Mouse (Mus musculus) thymus, postnatal 14 days (tissue): Measurements from ENCODE around the gene Mmp24.
A peak's percentile ranks its signal among the peaks of the same experiment; 100 is the strongest.
"Not testable (repeated sequence)": the region's sequence is repeated elsewhere in the genome, so short reads cannot be mapped to it uniquely, and the experiment has no call there.

ENCODE experiments used
- DNase-seq: peaks from one replicate; pipeline ENCODE4 v3.0.0; 2021

The Mmp24 gene

GRCm38 (mm10) chr2:155774927-155775684 is at the start of gene Mmp24:
Gene Mmp24, plus strand, starts transcription at chr2:155775342.
- DNase-seq = no peak

DNA sequence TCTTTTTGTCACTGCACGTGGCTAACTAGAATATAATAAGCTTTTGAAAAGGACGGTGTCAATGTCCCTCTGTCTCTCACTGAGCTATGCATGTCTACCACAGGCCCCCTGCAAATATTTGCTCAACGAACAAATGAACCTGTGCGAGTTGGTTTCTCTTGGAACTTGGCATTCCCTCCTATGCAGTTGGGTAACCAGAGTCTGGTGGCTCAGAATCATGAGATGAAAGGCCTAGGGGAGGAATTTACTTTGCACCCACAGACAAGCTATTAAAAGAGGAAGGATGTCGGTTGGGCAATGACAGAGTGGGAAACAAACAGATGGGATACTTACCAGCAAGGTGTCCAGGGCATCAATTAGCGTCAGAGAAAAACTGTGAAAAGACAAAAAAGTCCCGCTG is 48.8 kb upstream of the Mmp24 start:
- DNase-seq = no peak

GRCm38 (mm10) chr2:155727764-155728395 is 47.3 kb upstream of the Mmp24 start:
- DNase-seq = no peak

DNA sequence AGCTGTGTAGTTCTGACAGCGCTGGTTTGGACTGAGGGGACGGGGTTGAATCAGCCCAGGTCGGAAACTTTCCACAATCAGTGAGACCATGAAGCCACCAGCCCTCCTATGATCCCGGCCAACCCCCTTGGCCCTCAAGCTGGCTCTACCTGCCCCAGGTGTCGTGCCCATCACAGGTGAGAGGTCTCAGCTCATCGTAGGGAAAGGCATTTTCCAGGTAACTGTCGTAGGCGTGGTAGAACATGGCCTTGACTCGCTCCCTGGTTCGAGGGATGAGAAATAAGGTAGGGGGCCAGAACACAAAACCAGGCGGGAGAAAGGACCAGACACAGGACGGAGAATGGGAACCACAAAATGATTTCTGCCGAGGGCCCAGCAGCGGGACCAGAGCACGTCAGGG is 46.4 kb upstream of the Mmp24 start:
- peak; percentile 23 for DNase-seq

GRCm38 (mm10) chr2:155729158-155729645 is 45.9 kb upstream of the Mmp24 start, which contains the start of gene Edem2:
Gene Edem2, minus strand, starts transcription at chr2:155729475.
- peak; percentile 95 for DNase-seq

- DNase-seq = no peak
Measured at GRCm38 (mm10) chr2:155735080-155735479, 40.1 kb upstream of the Mmp24 start.

DNA sequence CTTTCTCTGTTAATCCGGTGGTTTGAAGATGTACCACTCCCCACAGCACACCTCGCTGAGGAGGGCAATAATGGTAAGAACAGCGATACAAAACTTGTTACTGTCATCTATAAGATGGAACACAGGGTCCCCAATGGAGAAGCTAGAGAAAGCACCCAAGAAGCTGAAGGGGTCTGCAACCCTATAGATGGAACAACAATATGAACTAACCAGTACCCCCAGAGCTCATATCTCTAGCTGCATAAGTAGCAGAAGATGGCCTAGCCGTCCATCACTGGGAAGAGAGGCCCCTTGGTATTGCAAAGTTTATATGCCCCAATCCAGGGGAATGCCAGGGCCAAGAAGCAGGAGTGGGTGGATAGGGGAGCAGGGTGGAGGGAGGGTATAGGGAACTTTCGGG is 39.4 kb upstream of the Mmp24 start, which contains the start of gene Gm17581:
Gene Gm17581 (minus strand): TSS at position 101 of the 400 bp plus-strand sequence.
- not testable (repeated sequence) for DNase-seq

- DNase-seq = no peak
Measured at GRCm38 (mm10) chr2:155736936-155737335, 38.2 kb upstream of the Mmp24 start.

DNA sequence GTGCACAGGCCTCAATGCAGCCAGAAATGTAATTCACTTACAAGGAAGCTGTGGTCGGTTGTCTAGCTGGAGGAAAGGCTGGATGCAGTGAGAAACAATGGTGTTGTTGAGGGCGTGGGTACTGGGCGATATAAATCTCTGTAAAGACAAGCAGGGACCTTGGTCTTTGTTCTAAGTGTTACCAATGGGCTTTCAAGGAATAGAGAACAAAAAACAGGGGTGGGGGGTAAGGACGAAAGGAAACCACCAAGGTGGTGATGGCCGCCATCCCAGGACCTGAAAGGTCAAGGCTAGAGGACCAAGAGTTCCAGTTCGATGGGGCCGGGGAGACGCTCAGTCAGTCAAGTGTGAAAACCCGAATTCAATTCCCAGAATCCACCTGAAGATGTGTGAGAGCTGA is 37.3 kb upstream of the Mmp24 start:
- no peak for DNase-seq

DNA sequence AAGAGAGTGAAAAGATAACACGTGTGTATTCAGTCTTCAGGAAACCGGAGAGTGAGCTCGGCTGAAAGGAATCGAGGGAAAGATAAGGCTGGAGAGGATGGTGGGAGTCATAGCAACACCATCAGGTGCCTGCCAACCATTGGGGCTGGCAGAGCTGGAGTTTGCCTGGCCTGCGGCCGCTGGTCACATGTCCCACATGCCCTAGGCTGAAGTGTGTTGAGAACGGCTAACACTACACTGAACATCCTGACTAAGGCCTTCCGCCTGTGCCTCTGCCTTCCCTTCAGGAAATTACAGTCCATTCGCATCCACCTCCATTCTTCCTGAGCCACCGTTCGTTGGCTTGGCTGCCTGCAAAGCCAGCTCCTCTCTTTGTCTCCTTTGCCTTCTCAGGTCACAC is 32.9 kb upstream of the Mmp24 start:
- no peak for DNase-seq

DNA sequence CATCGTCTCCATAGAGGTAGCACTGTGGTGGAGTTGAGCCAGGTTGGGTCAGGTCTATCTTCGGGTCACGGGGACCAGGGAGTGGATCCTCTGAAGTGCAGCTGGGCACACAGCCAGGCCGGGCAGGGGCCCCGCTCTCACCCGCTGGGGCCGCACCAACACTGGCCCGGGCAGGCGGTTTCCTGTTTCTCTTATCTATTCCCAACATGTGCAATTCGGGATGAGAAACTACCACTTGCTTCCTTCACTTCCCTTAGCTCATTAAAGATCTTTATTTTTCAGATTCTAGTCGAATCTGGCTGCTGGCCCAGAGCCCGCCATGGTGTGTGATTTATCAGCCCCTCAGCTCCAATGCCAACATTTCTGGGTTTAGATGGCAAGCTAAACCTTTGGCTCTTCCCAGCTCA is 32.2 kb upstream of the Mmp24 start:
- no peak for DNase-seq

DNA sequence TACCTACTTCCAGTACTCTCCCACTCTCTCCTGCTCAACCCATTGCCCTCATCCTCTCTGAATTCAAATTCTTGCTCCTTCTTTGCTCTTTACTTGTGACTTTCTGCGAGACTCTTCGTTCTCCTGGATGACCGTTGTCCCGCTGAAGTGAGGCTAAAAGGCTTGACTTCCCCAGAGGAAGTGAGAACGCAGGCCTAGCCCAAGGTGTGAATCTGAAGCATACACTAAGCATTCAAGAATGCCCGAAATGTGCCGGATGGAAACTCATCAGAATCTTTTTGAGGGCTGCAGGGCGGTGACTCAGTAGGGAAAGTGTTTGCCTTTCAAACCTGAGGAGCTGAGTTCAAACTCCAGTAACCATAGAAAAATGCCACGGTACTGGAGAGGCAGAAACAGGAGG is 31.8 kb upstream of the Mmp24 start:
- DNase-seq = no peak

DNA sequence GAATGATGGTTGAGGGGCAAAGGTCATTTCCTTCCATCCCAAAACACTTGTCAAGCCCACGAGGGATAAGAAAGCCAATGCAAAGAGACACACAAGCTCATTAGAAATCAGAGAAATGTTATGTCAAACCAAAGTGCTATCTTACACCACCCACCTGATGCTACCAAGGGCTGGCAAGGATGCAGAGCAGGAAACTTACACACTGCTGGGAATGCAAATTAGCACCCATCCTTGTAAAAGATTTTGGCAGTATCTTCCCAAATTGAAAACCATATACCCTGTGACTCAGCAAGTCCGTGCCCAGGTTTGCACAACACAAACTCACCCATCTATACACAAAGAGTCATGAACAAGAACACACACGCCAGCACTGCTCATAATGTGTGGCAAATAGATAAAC is 29.7 kb upstream of the Mmp24 start:
- DNase-seq = no peak

- no peak for DNase-seq
Measured at GRCm38 (mm10) chr2:155749394-155749793, 25.7 kb upstream of the Mmp24 start.

DNA sequence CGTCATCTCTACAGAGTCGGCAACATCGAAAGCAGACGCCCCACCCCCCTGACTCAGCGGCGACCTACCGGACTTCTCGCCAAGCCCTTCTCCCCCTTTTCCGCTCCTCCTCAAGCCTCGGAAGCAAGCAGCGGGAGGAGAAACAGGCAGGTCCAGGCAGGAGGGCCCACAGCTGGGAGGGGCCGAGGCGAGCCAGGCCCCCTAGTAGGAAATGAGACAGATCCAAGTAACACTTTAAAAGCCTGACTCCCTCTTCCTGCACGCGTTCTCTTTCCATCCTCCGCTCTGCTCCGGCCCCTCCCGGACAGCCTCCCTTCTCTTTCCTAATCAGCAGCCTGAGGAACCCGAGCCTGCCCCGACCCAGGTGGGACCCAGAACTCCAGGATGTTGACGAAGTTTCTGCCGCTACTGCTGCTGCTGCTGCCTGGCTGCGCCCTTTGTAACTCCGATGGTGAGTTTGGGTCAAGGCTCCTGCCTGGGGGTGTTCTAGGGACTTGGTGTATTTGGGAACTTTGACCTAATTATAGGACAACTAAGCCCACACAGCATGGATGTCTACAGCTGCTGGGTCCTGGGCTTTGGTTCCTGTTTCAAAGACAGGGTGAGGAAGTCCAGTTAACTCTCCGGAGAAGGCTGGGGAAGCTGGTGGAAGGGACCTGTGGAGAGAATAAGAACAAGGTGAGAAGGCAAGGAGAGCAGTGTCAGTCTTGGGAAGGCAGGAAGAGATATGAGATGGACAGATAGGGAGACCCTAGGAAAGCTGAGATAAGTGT is 23.9 kb upstream of the Mmp24 start, which contains the start of gene Procr:
Gene Procr (plus strand): TSS at position 104 of the 773 bp plus-strand sequence.
- no peak for DNase-seq

DNA sequence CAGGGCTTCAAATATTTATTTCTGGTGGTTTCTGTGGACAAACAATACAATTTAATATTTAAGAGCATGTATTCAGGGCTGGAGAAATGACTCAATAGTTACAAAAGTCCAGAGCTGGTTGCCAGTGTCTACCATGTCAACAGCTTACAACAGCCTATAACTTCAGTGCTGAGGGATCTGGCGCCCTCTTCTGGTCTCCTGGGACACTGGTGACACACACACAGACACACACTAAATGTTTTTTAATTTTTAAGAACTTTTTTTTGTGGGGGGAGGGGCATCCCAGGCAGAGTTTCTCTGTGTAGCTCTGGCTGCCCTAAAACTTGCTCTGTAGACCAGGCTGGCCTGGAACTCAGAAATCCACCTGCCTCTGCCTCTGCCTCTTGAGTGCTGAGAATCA is 19.4 kb upstream of the Mmp24 start:
- peak; percentile 73 for DNase-seq

DNA sequence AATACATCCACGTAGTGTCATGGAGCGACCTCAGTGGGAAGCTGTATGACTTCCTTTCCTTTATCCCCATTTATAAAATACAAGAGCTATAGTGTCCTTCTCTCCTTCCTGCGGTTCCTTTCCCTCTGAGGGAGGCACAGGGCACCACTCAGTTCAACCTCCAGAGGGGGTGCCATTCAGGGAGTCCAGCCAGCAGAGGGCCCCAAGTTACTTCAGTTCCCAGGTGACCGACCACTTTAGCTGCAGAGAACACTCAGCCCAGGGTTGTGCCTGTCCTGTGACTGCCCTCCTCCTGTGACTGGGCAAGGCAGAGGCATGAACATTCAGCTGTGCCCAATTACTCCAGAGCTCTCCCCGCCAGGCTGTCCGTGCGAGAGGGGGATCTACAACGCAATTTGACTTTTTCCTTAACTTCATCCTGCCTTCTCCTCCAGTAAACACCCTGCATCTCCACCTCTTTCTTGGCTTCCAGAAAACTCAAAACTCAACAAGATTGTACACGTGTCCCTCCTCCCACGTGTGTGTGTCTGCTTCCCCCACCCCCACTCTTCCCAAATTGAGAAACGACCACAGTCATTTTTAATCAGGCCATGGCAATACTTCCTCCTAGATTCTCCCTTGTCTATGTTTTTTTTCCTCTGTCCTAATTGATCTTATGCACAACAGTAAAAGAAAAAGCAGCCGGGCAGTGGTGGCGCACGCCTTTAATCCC is 18.1 kb upstream of the Mmp24 start:
- DNase-seq = peak; percentile 14

GRCm38 (mm10) chr2:155764679-155765418 is 10.3 kb upstream of the Mmp24 start:
- DNase-seq = peak; percentile 82

- no peak for DNase-seq
Measured at GRCm38 (mm10) chr2:155773664-155774063, 1.5 kb upstream of the Mmp24 start.

DNA sequence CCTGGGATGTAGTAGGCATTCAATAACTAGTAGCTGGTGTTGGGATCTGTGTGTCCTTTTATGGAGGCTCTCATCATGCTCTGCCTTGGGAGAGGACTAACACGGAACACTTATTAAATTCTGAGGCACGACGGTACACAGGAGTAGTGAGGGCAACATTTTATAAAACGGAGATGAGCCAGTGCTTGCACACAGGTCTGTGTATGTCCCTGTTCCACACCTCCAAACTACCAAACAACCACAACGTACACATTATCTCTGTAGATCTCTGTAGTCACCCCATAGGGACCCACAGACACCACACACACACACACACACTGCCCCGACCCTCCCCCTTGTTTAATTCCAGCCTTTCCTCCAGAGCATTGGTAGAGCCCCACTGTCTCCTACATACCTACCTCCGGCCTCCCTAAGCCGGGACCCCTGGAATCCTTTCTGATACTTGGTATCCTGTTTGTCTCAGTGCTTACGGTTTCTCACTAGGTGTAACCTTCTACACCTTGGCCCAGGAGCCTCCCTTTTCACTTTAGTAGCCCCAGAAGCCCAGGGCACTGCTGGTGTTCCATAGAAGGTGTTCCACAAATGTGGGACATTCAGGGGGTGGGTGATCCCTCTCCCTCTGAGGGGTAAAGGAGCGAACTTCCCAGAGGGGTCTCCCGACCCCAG is 748 bp upstream of the Mmp24 start:
- no peak for DNase-seq

DNA sequence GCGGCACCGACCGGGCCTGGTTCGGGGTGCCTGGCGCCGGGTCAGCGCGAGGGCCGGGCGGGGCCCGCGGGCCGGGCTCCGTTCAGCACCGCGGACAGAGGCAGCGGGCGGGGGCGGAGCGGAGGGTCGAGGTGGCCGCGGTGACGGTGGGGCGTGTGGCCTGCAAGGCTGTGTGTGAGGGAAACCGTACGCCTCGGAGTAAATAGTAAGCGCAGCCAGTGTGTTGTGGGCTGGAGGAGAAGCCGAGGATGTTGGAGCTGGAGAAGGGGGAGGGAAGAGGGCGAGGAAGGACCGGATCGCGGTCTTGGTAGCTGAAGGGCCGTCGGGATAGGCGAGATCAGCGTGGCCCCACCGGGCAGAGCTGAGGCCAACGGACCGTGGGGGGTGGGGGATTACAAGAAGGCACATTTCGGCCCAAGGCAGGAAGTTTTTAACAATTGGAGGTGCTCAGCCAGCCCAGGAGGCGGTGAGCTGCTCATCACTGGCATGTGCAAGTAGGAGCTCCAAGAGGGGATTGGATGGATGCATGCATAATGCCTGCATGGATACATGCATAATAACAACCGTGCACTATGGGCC is 632 bp downstream of the Mmp24 start:
- peak; percentile 50 for DNase-seq
